Mouse (Mus musculus): ENCODE data around the gene Thbs2. TPM values are rescaled to one million over a fixed set of nuclear protein-coding genes. Genes with fewer than 3 reads are reported as not detected.
A peak's percentile ranks its signal among the peaks of the same experiment; 100 is the strongest.

Gene Thbs2
- polyA plus RNA-seq, 1 experiment from 2014 or later: 3.9 TPM

DNA sequence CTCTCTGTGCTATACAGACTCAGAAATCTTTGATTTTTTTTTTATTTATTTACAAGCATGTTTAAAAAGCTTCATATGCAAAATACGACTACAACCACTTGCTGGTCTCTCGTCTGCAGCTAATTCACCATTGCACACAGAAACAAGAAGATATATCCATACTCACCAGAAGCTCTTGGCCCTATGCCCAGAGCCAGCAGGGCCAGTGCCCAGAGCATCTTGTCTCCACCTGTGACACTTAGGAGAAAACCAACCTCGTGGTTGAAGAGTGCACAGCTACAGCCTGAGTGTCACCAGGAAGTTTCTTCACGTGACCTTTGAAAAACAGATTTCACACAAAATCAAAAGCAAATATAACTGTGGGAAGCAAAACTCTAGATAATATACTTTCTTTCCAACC is 2.8 kb downstream of the Thbs2 start:
- ATAC-seq (ENCODE audit: low read depth): no peak
- no peak overlapping the region for H3K27ac ChIP-seq (ENCODE audit: low read depth, low read length)
- H3K4me2 ChIP-seq (ENCODE audit: low read depth, low read length): no peak overlapping the region

DNA sequence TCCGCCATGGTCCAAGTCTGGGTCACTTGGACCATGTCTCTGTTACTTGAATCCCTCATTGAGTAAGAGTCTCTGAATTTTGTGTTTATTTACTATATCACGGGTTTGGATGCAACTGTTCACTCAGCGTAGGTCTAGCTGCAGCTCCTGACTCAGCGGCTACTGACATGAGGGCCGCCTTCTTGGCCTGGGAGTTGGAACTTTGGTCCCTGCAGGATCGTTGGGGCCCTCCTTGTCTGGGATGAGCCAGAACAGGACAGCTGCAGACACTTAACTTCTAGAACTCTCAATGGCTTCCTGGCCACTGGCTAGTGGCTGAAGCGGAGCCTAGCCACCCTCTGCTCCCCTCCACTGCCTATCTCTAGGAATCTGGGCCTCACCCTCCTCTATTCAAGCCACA is 11.2 kb downstream of the Thbs2 start:
- no peak for ATAC-seq (ENCODE audit: low read depth)
- no peaks in the 10 kb centered on the region for H3K9me3 ChIP-seq (ENCODE audit: control insufficient read depth, low read length)
- WGBS: 97% methylated on average over 7 of the region's 7 CpGs
- no peaks in the 10 kb centered on the region for H3K4me1 ChIP-seq (ENCODE audit: control insufficient read depth, insufficient read depth, low read length)
- no peaks in the 10 kb centered on the region for H3K27me3 ChIP-seq (ENCODE audit: control insufficient read depth, insufficient read depth, low read length)
- H3K36me3 ChIP-seq (ENCODE audit: control insufficient read depth, insufficient read depth, low read length): no peaks in the 10 kb centered on the region
- H3K9ac ChIP-seq (replicated peaks; ENCODE audit: low read depth, low read length): no peak overlapping the region
- H3K4me3 ChIP-seq (ENCODE audit: low read depth, low read length): no peak overlapping the region
- no peak overlapping the region for H3K4me2 ChIP-seq (ENCODE audit: low read depth, low read length)
- H3K27ac ChIP-seq (ENCODE audit: low read depth, low read length): no peak overlapping the region

More for the DNA sequence above, 2.8 kb downstream of the Thbs2 start:
- Histone ChIP-seq H3K36me3 (ENCODE audit: control insufficient read depth, insufficient read depth, low read length) (no peaks in the 10 kb centered on the region), H3K4me3 (ENCODE audit: low read depth, low read length) (no peak overlapping the region), H3K9me3 (ENCODE audit: control insufficient read depth, low read length) (no peaks in the 10 kb centered on the region), H3K27me3 (ENCODE audit: control insufficient read depth, insufficient read depth, low read length) (no peaks in the 10 kb centered on the region), H3K9ac (replicated peaks; ENCODE audit: low read depth, low read length) (no peak overlapping the region), H3K4me1 (ENCODE audit: control insufficient read depth, insufficient read depth, low read length) (peaks cover 6% of the 10 kb centered on the region; the same call in 1 of the 2 replicates)
- WGBS: 55% methylated on average over 4 of the region's 4 CpGs

DNA sequence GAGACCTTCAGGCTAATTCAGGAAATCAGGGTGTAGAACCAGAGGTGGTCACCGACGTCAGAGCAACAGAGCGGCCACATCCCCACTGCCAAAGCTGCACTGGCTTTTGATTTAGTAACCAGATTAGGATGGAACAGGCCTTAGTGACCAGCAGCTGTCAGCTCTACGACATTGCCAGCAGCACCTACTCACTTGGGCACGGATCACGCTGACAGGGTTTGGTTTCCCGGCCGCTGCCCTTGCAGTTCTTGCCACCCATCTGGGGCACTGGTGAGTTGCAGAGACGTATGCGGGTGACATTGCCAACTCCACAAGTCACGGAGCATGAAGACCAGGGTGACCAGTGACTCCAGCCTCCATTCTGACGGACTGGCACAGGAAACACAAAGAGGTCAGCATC is 13.0 kb downstream of the Thbs2 start:
- no peak overlapping the region for H3K9ac ChIP-seq (replicated peaks; ENCODE audit: low read depth, low read length)
- no peak overlapping the region for H3K4me3 ChIP-seq (ENCODE audit: low read depth, low read length)
- H3K27ac ChIP-seq (ENCODE audit: low read depth, low read length): no peak overlapping the region
- WGBS: 93% methylated on average over 12 of the region's 12 CpGs
- no peaks in the 10 kb centered on the region for H3K27me3 ChIP-seq (ENCODE audit: control insufficient read depth, insufficient read depth, low read length)
- ATAC-seq (ENCODE audit: low read depth): no peak
- H3K36me3 ChIP-seq (ENCODE audit: control insufficient read depth, insufficient read depth, low read length): no peaks in the 10 kb centered on the region
- H3K4me2 ChIP-seq (ENCODE audit: low read depth, low read length): no peak overlapping the region
- H3K4me1 ChIP-seq (ENCODE audit: control insufficient read depth, insufficient read depth, low read length): no peaks in the 10 kb centered on the region
- no peaks in the 10 kb centered on the region for H3K9me3 ChIP-seq (ENCODE audit: control insufficient read depth, low read length)

DNA sequence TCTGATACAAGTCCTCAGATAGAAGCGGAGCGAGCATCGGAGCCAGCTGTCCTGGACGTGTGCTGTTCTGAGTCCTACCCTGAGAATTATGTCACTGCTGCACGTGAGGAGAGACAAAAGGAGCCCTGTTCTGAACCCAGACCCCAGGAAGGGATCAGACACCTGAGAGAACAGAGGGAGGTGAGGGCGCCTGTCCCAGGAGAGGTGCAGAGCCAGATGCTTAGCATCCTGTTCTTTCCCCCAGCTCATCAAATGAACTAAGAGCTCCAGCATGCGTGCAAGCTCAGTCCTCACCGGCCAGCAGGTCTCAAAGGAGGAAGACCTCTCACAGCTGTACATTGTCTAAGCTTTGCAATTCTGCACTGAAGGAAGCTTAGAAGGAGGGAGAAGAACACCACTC is 16.8 kb downstream of the Thbs2 start:
- H3K36me3 ChIP-seq (ENCODE audit: control insufficient read depth, insufficient read depth, low read length): no peaks in the 10 kb centered on the region
- H3K4me3 ChIP-seq (ENCODE audit: low read depth, low read length): no peak overlapping the region
- no peak overlapping the region for H3K4me2 ChIP-seq (ENCODE audit: low read depth, low read length)
- H3K4me1 ChIP-seq (ENCODE audit: control insufficient read depth, insufficient read depth, low read length): no peaks in the 10 kb centered on the region
- H3K9me3 ChIP-seq (ENCODE audit: control insufficient read depth, low read length): no peaks in the 10 kb centered on the region
- WGBS: 81% methylated on average over 8 of the region's 8 CpGs
- no peaks in the 10 kb centered on the region for H3K27me3 ChIP-seq (ENCODE audit: control insufficient read depth, insufficient read depth, low read length)
- H3K9ac ChIP-seq (replicated peaks; ENCODE audit: low read depth, low read length): no peak overlapping the region
- ATAC-seq (ENCODE audit: low read depth): no peak
- H3K27ac ChIP-seq (ENCODE audit: low read depth, low read length): no peak overlapping the region

DNA sequence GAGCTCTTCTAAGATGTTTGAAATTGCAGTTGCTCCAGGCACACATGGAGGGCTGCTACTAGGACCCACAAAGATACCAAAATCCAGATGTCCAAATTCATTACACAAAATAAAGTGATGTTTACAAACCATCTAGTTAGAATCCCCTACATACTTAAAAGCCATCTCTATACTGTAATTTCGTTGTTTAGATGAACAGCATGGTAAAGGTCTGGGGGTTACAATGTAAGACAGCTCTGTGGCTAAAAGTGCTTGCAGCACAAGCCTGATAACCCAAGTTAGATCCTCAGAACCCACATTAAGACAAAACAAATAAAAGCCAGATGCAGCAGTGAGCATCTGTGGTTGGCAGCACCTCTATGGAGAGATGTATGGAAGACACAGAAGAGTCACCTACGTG is 18.5 kb downstream of the Thbs2 start:
- H3K9ac ChIP-seq (replicated peaks; ENCODE audit: low read depth, low read length): no peak overlapping the region
- no peak for ATAC-seq (ENCODE audit: low read depth)
- no peak overlapping the region for H3K4me3 ChIP-seq (ENCODE audit: low read depth, low read length)
- H3K27me3 ChIP-seq (ENCODE audit: control insufficient read depth, insufficient read depth, low read length): no peaks in the 10 kb centered on the region
- no peak overlapping the region for H3K27ac ChIP-seq (ENCODE audit: low read depth, low read length)
- WGBS: 94% methylated on average over 2 of the region's 2 CpGs
- no peak overlapping the region for H3K4me2 ChIP-seq (ENCODE audit: low read depth, low read length)
- H3K36me3 ChIP-seq (ENCODE audit: control insufficient read depth, insufficient read depth, low read length): no peaks in the 10 kb centered on the region
- no peaks in the 10 kb centered on the region for H3K9me3 ChIP-seq (ENCODE audit: control insufficient read depth, low read length)
- H3K4me1 ChIP-seq (ENCODE audit: control insufficient read depth, insufficient read depth, low read length): no peaks in the 10 kb centered on the region

DNA sequence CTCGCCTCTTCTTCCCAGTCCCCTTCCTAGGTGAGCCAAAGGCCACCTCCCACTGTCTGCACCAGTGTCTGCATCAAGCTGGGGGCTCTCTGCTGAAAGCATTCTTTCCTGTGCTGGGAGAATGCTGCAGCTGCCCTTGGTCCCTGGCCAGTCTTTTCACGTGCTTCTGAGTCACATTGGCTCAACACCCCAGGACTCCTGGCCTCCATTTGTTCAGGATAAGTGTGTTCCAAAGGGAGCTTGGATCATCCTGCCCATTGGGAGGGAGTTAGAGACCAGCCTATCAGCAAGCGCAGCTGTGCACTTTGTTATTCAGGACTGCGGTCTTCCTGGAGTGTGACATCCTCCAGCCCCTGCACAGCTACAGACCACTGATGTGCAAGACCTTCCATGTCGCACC is 21.6 kb downstream of the Thbs2 start:
- no peaks in the 10 kb centered on the region for H3K36me3 ChIP-seq (ENCODE audit: control insufficient read depth, insufficient read depth, low read length)
- H3K4me1 ChIP-seq (ENCODE audit: control insufficient read depth, insufficient read depth, low read length): no peaks in the 10 kb centered on the region
- H3K9me3 ChIP-seq (ENCODE audit: control insufficient read depth, low read length): no peaks in the 10 kb centered on the region
- H3K9ac ChIP-seq (replicated peaks; ENCODE audit: low read depth, low read length): no peak overlapping the region
- H3K4me2 ChIP-seq (ENCODE audit: low read depth, low read length): no peak overlapping the region
- ATAC-seq (ENCODE audit: low read depth): peak; percentile 38; the same call in 1 of the 2 replicates
- H3K27ac ChIP-seq (ENCODE audit: low read depth, low read length): no peak overlapping the region
- H3K4me3 ChIP-seq (ENCODE audit: low read depth, low read length): no peak overlapping the region
- H3K27me3 ChIP-seq (ENCODE audit: control insufficient read depth, insufficient read depth, low read length): no peaks in the 10 kb centered on the region
- 50% methylated on average over 5 of the region's 5 CpGs for WGBS

DNA sequence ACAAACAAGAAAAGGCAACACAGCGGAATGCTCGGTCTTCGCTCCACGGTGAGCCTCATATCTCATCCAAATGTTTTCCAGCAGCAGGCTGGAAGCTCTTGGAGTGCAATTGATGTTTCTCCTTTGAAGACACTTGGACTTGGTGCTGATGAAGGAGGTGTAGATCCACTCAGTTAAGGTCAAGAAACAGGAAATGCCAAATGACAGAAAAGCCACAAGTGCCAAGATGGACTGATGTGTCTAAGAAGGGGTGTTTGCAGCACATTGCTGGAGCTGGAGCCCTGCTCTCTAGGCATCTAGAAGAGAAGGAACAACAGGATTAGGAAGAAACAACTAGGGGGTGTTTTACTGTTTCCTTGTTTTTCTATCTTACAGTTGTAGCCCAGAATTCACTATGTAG is 26.8 kb downstream of the Thbs2 start:
- Histone ChIP-seq H3K4me1 (ENCODE audit: control insufficient read depth, insufficient read depth, low read length) (no peaks in the 10 kb centered on the region), H3K4me3 (ENCODE audit: low read depth, low read length) (no peak overlapping the region), H3K4me2 (ENCODE audit: low read depth, low read length) (no peak overlapping the region), H3K36me3 (ENCODE audit: control insufficient read depth, insufficient read depth, low read length) (no peaks in the 10 kb centered on the region), H3K9me3 (ENCODE audit: control insufficient read depth, low read length) (no peaks in the 10 kb centered on the region), H3K27ac (ENCODE audit: low read depth, low read length) (no peak overlapping the region), H3K9ac (replicated peaks; ENCODE audit: low read depth, low read length) (no peak overlapping the region), H3K27me3 (ENCODE audit: control insufficient read depth, insufficient read depth, low read length) (no peaks in the 10 kb centered on the region)
- no peak for ATAC-seq (ENCODE audit: low read depth)
- 65% methylated on average over 4 of the region's 4 CpGs for WGBS

DNA sequence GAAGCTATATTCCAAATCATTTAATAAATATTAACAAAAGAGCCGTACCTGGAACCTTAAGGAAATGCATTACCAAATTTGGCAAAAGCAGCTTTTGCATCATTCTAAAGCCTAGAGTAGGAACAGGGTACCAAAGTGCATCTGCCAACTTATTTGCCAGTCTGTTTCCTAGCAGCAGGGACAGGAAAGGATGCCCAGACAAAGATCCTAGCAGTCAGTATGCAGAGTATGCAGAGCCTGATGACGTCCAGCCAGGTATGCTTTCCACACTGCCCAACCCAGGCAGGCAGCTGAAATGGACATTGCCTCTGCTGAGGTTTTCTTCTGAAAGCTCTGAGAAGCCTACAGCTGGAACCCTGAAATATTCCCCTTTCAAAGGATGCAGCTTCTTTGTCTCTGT is 27.6 kb downstream of the Thbs2 start:
- 86% methylated on average over 2 of the region's 2 CpGs for whole genome bisulfite sequencing
- H3K27ac ChIP-seq (ENCODE audit: low read depth, low read length): no peak overlapping the region
- H3K9ac ChIP-seq (replicated peaks; ENCODE audit: low read depth, low read length): no peak overlapping the region
- H3K9me3 ChIP-seq (ENCODE audit: control insufficient read depth, low read length): no peaks in the 10 kb centered on the region
- H3K4me3 ChIP-seq (ENCODE audit: low read depth, low read length): no peak overlapping the region
- no peak overlapping the region for H3K4me2 ChIP-seq (ENCODE audit: low read depth, low read length)
- H3K27me3 ChIP-seq (ENCODE audit: control insufficient read depth, insufficient read depth, low read length): no peaks in the 10 kb centered on the region
- H3K36me3 ChIP-seq (ENCODE audit: control insufficient read depth, insufficient read depth, low read length): no peaks in the 10 kb centered on the region
- no peaks in the 10 kb centered on the region for H3K4me1 ChIP-seq (ENCODE audit: control insufficient read depth, insufficient read depth, low read length)
- no peak for ATAC-seq (ENCODE audit: low read depth)

DNA sequence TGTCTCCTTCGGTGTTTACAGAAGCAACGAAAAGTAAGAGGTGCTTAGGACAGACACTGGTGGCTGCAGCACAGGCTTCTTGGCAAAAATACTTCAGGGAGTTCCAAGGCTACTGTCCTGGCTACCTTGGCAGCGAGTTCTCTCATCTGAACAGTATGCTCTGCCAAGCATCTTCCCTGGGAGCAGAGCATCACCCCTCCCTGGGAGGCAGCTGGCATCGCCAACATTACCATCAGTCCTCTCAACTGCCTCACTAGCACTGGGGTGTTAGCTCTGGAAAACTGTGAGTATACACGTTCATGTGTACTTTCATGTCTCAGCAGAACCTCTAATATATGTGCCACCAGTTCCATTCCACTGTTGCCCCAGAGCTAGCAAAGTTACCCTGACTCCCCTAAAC is 30.7 kb downstream of the Thbs2 start:
- WGBS: 81% methylated on average over 5 of the region's 5 CpGs
- H3K4me1 ChIP-seq (ENCODE audit: control insufficient read depth, insufficient read depth, low read length): no peaks in the 10 kb centered on the region
- no peaks in the 10 kb centered on the region for H3K27me3 ChIP-seq (ENCODE audit: control insufficient read depth, insufficient read depth, low read length)
- ATAC-seq (ENCODE audit: low read depth): no peak
- no peak overlapping the region for H3K9ac ChIP-seq (replicated peaks; ENCODE audit: low read depth, low read length)
- no peaks in the 10 kb centered on the region for H3K36me3 ChIP-seq (ENCODE audit: control insufficient read depth, insufficient read depth, low read length)
- H3K4me3 ChIP-seq (ENCODE audit: low read depth, low read length): no peak overlapping the region
- H3K4me2 ChIP-seq (ENCODE audit: low read depth, low read length): no peak overlapping the region
- H3K27ac ChIP-seq (ENCODE audit: low read depth, low read length): no peak overlapping the region
- H3K9me3 ChIP-seq (ENCODE audit: control insufficient read depth, low read length): no peaks in the 10 kb centered on the region

DNA sequence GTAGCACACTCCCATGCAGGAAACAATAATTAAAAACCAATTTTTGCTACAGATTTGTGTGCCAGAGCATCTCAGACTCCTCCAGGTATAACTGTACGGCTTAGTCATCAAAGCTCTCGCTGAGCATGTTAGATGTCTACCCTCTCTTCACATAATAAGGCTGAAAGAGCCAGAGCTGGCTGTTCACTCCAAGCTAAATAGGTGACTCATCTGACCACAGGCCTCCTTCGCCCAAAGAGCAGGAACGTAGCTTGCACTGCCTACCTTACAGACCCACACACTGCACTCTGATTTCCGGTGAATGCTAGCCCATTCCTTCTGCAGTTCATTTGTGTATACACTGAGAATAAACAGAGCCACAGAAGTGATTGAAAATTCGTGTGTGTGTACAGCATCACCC is 31.6 kb downstream of the Thbs2 start:
- no peaks in the 10 kb centered on the region for H3K4me1 ChIP-seq (ENCODE audit: control insufficient read depth, insufficient read depth, low read length)
- H3K4me2 ChIP-seq (ENCODE audit: low read depth, low read length): no peak overlapping the region
- no peaks in the 10 kb centered on the region for H3K9me3 ChIP-seq (ENCODE audit: control insufficient read depth, low read length)
- no peak overlapping the region for H3K9ac ChIP-seq (replicated peaks; ENCODE audit: low read depth, low read length)
- no peak overlapping the region for H3K4me3 ChIP-seq (ENCODE audit: low read depth, low read length)
- ATAC-seq (ENCODE audit: low read depth): no peak
- H3K27ac ChIP-seq (ENCODE audit: low read depth, low read length): no peak overlapping the region
- WGBS: 85% methylated on average over 6 of the region's 6 CpGs
- no peaks in the 10 kb centered on the region for H3K27me3 ChIP-seq (ENCODE audit: control insufficient read depth, insufficient read depth, low read length)
- H3K36me3 ChIP-seq (ENCODE audit: control insufficient read depth, insufficient read depth, low read length): no peaks in the 10 kb centered on the region

Data from neural tube, embryonic 14.5 days (tissue).